Mouse (Mus musculus) lung, adult 2 months (tissue): Measurements from ENCODE around the gene Golm1.
"Not testable (repeated sequence)": the region's sequence is repeated elsewhere in the genome, so short reads cannot be mapped to it uniquely, and the experiment has no call there.

Source experiments
- CTCF ChIP-seq: fragments of 200-500 bp; IDR thresholded peaks from 2 replicates; pipeline ENCODE4 v1.5.1; 2011; ENCODE audit warnings: mild to moderate bottlenecking, low read length, control low read depth; ENCODE audit not compliant: insufficient read depth
- POLR2A ChIP-seq: fragments of 200-500 bp; IDR thresholded peaks from 2 replicates; pipeline ENCODE4 v1.6.1; 2011; ENCODE audit warnings: low read depth, mild to moderate bottlenecking, control low read depth, low read length, borderline replicate concordance; ENCODE audit errors: extremely low read depth

- TF ChIP-seq CTCF, POLR2A: not testable (repeated sequence)
These were observed 36.4 kb upstream of the Golm1 start, which contains the start of gene Spata31d1b for GRCm38 (mm10) chr13:59711984-59712383.
